Mouse (Mus musculus): ENCODE results near the gene Kctd2.
"Not testable (repeated sequence)": the region's sequence is repeated elsewhere in the genome, so short reads cannot be mapped to it uniquely, and the experiment has no call there.

Gene Kctd2

GRCm38 (mm10) chr11:115475025-115475757 is 55.3 kb downstream of the Kctd2 start, which contains the start of gene Armc7:
Armc7 (plus strand) TSS chr11:115475667.
- peak; percentile 88 to 92 for DNase-seq (ENCODE audit: low spot score in 2 of 2)

- DNase-seq (ENCODE audit: low spot score in 2 of 2) = no peak
These were observed 55.9 kb downstream of the Kctd2 start for GRCm38 (mm10) chr11:115475758-115476237.

DNA sequence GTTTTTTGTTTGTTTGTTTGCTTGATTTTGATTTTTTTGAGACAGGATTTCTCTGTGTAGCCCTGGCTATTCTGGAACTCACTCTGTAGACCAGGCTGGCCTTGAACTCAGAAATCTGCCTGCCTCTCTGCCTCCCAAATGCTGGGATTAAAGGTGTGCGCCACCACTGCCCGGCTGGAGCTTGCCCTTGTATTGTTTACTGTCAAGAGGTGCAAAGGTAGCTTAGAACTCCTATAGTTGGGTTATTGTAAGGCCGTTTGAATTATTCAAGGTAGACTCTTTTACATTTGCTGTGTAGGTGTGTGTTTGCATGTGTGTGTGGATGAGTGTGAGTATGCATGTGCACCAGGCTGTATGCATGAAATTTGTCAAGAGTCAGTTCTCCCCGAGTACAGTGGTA is 56.7 kb downstream of the Kctd2 start:
- DNase-seq (ENCODE audit: low spot score in 2 of 2) = not testable (repeated sequence)

- not testable (repeated sequence) for DNase-seq (ENCODE audit: low spot score in 2 of 2)
These were observed 57.5 kb downstream of the Kctd2 start for GRCm38 (mm10) chr11:115477388-115477787.

DNA sequence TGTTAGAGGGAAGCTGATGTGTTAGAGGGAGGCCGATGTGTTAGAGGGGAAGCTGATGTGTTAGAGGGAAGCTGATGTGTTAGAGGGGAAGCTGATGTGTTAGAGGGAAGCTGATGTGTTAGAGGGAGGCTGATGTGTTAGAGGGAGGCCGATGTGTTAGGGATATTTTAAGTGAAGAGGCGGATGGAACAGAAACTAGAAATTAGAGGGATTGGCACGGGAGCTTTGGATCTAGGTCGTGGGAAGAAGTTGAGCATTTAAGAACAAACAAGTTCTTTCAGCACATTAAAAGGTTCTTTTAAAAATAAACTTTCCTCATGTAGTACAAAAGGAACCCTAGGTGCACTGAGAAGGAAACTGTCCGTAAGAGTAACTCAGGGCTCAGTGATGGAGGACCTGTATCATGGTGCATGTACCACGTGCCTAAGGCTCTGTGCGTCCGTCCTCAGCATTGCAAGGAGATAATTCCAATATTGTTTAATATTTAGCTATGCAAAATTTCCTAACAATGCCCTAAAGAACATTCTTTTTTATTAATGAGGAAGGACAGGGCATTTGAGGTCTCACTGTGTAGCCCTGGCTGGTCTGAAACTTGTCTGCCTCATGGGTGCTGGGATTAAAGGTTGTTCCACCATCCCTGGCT is 58.5 kb downstream of the Kctd2 start:
- DNase-seq (ENCODE audit: low spot score in 2 of 2) = no peak
